Mouse (Mus musculus): ENCODE results near the gene Comp. TPM values are rescaled to one million over a fixed set of nuclear protein-coding genes. Genes with fewer than 3 reads are reported as not detected.

Comp gene
- polyA plus RNA-seq, 1 experiment, result 0.15 TPM

DNA sequence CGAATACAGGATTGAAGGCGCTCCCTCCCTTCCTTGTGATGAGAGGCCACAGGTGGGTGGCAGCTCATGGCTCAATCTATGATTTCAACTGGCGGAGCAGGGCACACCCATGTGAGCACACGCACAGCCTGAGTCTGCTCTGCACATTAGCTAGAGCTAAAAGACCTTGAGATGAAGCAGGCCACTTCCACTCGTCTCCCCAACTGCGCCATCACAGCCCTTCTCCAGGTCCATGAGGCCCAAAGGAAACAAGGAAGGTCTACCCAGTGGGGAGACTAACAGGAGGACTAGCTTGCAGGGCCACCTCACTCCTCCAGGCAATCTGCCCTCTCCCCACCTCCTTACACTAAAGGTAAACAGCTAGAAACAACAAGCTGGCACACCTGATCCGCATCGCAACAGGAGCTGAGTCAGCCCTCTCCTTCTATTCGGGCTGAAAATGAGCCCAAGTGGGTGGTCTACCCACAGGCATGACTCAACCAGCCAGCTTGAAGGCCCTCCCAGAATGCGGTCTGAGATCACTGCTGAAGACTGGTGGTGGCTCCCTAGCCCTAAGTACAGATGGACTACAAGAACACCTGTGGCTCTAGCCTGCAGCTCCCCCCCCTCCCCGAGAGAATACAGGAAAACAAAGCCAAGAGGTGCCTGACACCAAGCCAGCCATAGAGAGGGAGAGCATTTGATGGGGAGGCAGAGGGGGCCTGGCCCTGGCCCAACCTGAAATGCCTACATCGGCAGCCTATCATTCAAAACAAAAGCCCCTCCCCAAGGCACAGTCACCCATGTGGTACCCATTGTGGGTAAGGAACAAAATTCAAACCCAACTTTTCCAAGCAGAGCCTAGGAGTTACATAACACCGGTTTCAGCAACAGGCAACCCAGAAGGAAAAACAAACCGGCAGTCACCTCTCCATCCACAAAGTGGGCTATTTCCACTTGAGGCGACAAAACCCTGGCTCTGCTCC is 22.0 kb upstream of the Comp start:
- 15% methylated on average over 15 of the region's 15 CpGs for WGBS
- DNase-seq (ENCODE audit: low read depth, low spot score), result no peak

DNA sequence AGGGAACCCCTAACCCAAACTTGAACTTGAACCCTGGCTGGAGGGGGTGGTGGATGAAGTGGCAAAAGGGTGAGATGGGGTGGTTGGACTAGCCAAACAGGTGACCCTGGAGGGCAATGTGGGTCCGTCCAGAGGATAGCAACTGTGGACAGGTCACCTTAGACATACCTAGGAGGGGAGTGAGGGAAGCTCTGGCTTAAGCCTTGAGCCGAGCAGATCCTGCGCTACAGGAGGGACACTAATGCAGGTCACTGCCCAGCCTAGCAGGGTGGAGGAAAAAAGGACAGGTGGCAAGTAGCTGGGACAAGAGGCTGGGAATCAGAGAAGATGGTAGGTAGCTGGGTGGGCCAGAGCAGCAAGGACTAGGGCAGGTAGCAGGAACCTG is 21.4 kb upstream of the Comp start:
- WGBS, result 11% methylated on average over 3 of the region's 3 CpGs
- no peak for DNase-seq (ENCODE audit: low read depth, low spot score)

DNA sequence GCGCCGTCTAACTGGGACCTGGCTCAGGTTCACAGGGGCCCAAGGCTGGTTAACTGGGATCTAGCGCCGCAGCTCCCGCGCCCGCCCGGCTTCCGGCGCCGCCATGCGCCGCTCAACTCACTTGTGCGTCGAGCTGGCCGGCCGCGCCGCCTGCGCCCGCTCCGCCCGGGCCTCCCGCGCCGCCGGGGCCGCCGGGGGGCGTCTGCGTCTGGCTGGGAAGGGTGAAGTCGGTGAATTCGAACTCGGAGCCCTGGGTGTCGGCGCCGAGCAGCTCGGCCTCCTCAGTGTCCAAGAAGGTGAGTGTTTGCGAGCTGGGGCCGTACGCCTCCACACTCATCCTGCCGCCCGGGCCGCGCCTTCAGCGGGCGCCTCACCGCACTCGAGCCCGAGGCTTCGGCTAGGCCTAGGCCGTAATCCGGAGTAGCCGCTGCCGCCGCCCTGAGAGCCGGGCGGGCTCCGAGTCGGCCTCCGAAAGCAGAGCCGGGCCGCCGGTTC is 20.7 kb upstream of the Comp start:
- WGBS, result under 1% methylated on average over 64 of the region's 64 CpGs
- DNase-seq (ENCODE audit: low read depth, low spot score), result no peak

DNA sequence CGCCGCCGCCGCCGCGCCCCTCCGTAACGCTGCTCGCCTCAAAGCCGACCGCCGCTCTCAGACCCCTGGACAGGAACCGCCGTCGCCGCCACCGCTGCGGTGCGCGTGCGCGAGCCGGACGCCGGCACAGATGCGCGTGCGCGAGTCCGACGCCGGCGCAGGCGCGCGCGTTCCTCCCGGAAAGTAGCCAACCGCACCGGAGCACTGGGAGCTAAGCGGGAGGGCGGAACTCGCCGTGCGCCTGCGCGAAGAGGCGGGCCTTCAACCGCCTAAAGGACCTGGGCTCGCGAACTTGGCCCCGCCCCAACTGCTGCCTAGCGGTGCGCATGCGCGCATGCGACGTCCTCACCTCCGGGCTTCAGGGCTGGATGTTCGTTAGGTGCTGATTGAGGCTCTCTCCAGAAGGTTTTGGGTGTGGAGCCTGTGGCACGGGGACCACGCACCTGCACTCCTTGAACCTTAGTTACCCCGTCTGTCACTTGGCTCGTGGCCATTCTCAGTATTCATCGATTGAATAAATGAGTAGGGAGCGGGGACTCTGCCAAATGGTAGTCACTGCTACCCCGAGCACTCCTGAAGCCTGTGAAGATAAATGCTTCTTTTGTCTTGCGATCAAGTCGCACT is 20.1 kb upstream of the Comp start, which contains the start of gene Upf1:
TSS of gene Upf1 (minus strand) at position 85 of the 624 bp plus-strand sequence.
- WGBS, result under 1% methylated on average over 67 of the region's 69 CpGs
- DNase-seq (ENCODE audit: low read depth, low spot score), result peak; percentile 96

DNA sequence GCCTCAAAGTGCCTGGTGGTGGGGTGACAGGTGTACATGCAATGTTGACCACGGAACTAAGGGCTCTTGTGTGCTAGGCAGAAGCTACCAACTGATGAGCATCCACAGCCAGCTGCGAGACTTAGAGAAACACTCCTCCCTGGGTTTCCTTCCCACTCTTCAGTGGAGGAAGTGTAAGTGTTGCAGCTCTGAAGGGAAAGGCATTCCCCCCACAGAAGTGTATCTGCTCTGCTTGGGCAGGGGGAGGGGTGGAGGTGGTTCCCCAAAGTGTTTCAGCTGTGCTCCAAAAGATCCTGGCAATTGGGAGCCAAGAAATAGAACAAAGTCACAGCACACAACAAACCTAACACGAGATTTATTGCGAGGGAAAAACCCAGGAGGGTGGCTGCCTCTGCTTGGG is 19.4 kb upstream of the Comp start:
- WGBS, result 14% methylated on average over 4 of the region's 4 CpGs

DNA sequence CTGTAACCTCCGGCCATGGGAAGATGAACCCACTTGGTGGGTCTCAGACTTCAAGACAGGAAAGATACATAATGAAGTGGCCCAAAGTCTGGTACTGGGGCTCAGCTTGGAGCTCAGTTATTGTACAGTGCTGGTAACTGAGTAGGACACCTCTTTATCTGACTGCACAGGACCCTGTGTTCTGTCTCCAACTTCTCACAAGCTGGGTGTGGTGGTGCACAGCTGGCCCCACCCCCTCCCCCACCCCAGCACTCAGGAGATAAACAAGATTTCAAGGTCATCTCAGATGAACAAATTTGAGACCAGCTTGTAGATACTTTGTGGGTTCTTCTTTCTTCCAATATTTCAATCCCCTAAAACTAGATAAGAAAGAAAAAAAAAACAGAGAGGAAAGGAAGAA is 17.2 kb upstream of the Comp start:
- WGBS, result 76% methylated on average over 1 of the region's 1 CpGs
- DNase-seq (ENCODE audit: low read depth, low spot score), result no peak

More for the DNA sequence above, 19.4 kb upstream of the Comp start:
- no peak for DNase-seq (ENCODE audit: low read depth, low spot score)

DNA sequence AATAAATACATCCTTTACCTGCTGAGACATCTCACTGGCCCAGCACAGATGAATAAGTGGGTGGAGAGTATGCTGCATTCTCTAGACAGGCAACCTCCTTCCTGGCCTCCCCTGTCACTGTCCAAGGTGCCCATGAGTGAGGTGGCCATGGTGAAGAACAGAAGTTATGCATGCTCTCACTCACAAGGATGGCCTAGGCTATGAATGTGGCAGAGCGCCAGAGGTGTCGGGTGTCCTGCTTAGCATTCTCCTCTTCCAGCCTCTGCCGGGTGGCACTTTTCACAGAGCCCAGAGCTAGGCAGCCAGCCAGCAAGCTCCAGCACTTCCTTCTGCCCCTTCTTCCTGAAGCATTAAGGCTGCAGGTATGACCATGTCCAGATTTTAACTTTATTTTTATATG is 13.9 kb upstream of the Comp start:
- no peak for DNase-seq (ENCODE audit: low read depth, low spot score)
- WGBS, result 19% methylated on average over 3 of the region's 3 CpGs

DNA sequence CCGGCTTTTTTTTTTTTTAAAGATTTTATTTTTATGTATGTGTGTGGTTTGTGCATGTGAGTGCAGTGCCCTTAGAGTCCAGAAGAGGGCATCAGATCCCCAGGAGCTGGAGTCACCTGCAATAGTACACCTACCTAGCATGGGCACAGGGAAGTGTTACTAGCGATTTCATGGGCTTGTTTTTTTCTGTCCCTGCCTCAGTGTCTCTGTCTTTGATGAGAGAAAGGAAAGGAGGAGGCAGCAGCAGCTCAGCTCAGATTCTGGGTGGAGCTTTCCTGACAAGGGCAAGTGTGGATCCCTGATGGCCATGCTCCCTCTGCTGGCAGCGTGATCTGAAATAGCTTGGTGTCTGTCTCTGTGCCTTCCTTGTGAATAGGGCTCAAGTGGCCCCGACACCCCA is 12.6 kb upstream of the Comp start:
- no peak for DNase-seq (ENCODE audit: low read depth, low spot score)
- WGBS, result 59% methylated on average over 4 of the region's 4 CpGs

DNA sequence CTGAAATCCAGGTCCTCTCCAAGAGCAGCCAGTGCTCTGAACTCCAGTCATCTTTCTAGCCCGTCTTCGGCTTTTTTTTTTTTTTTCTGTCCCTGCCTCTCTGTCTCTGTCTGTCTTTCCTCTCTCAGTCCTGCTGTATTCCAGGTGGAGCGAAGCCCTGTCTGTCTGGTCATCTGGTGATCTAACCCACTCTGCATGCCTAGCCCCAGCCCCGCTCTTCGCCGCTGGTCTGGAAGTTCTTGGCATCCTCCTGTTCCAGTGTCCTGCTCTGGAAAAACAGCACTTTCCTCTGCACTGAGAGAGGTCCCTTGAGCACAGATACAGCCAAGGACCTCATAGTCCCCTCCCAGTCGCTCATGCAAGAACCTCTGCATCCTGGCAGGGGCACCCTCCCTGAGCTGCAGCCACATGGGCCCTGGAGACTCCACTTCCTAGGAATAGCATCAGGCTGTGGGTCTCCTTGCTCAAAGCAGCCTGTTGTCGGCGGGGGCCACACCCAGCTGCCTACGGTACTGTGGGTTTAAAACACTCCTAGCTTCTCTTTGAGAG is 11.8 kb upstream of the Comp start:
- WGBS, result 82% methylated on average over 10 of the region's 10 CpGs
- DNase-seq (ENCODE audit: low read depth, low spot score), result no peak

DNA sequence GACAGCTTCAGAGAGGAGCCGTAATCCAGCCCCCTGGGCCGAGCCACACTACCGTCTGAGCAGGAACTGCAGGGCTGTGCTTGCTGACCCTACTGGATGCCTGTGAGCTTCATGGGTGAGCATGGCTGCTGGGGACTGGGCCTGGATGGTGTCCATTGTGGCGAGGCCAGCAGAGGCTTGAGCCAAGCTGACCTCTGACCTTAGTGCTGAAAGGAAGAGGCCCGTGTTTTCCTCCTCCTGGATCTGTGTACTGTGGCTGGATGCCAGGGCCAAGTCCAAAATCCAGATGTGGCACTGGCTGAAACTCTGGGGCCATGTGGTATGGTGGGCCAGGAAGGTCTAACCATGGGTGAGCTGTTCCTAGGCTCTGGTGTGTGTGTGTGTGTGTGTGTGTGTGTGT is 9.3 kb upstream of the Comp start:
- 17% methylated on average over 5 of the region's 5 CpGs for WGBS
- DNase-seq (ENCODE audit: low read depth, low spot score), result no peak

DNA sequence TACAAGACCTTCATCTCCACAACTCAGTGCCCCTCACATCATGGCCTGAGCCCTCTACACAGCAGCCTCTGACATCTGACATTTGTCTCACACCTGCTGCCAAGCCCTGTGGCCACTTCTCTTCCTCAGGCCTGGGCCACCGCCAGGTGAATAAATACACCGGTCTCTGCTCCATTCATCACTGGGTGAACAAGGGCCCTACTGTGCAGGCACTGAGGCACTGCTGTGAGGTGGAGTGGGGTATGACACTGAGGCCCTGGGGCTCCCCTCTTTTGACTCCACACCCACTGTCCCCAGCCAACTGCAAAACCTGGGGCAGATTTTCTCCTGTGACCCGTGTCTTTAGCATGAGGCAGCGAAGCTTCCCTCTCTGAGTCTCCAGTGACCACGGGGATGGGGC is 6.8 kb upstream of the Comp start:
- DNase-seq (ENCODE audit: low read depth, low spot score), result no peak
- 59% methylated on average over 5 of the region's 5 CpGs for WGBS

DNA sequence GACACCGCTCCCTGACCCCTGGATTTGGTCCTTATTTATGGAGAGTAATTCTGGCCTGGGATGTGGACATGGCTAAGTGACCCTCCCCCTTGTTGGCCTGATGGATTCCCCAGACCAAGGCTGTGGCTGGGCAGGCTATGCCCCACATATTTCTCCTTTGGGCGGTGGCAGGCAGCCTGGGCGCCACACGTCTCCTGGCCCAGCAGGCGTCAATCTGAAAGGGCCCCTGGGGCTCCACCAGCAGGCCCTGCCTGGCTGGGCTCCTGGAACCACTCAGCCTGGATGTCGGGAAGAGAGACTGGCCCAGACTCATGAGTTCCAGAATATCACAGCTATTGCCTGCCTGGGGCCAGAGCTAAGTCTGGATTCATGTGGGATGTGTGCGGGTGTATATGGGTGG is 2.9 kb upstream of the Comp start:
- WGBS, result 92% methylated on average over 7 of the region's 7 CpGs
- no peak for DNase-seq (ENCODE audit: low read depth, low spot score)

DNA sequence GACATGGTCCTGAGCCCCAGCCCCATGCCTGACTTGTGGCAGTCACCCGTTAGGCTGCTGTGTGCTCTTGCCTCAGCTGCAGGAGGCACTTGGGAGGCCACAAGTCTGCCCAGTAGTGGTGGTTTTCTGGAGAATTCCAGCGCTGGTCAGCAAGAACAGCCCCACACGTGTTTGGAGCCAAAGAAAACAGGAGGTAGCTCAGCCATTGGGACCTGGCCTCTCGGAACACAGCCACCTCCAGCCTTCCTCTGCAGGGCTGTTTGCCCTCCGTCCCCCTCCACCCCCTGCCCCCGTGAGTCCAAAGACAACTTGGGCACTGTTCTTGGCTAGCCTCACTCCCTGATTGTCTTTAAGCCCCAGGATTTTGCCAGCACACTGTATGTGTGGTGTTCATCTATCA is 1.4 kb upstream of the Comp start:
- DNase-seq (ENCODE audit: low read depth, low spot score), result no peak
- WGBS, result 66% methylated on average over 6 of the region's 6 CpGs

DNA sequence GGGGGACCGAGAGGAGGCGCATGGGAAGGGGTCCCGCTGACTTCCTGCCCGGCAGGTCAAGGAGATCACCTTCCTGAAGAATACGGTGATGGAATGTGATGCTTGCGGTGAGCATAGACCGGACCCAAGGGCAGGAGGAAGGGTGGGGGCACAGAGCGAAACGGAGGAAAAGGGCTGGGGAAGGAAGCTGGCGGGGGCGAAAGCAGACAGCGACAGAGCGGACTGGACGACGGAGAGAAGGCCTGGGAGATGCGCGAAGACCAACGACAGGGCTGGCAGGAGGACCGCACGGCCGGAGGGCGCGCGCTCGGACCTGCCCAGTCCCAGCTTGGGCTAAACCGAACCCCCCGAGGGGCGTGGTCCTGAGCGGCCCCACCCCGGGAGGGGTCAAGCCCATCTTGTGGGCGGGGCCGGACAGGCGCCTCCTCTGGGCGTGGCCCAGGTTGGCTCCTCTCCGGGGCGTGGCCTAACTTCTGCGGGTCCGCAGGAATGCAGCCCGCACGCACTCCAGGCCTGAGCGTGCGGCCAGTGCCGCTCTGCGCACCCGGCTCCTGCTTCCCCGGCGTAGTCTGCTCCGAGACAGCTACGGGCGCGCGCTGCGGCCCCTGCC is 1.1 kb downstream of the Comp start:
- WGBS, result under 1% methylated on average over 53 of the region's 53 CpGs
- DNase-seq (ENCODE audit: low read depth, low spot score), result no peak

DNA sequence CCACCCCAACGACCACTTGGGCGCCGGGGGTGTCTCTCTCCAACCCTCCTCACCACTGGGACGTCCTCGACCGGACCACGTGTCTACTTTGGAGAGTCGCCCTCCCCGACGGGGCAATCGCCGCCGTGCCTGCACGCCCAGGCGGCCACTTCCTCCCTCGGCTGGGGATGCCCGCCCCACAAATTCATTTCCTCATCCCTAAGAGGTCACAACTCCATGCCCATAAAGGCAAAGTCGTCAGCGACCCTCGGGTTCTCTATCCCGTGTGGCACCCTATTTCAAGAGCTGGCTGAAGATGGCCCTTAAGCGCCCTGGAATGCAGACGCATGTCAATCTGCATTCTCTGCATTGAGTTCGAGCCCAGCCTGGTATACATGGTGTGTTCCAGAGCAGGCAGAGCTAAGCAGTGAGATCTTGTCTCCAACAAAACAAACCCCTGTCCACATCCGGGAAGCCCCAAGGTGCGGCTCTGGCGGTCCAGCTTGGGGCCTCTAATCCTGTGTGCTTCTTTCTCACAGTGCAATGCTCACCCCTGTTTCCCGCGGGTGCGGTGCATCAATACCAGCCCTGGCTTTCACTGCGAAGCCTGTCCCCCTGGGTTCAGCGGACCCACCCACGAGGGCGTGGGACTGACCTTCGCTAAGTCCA is 2.0 kb downstream of the Comp start:
- 3% methylated on average over 35 of the region's 35 CpGs for WGBS
- no peak for DNase-seq (ENCODE audit: low read depth, low spot score)

DNA sequence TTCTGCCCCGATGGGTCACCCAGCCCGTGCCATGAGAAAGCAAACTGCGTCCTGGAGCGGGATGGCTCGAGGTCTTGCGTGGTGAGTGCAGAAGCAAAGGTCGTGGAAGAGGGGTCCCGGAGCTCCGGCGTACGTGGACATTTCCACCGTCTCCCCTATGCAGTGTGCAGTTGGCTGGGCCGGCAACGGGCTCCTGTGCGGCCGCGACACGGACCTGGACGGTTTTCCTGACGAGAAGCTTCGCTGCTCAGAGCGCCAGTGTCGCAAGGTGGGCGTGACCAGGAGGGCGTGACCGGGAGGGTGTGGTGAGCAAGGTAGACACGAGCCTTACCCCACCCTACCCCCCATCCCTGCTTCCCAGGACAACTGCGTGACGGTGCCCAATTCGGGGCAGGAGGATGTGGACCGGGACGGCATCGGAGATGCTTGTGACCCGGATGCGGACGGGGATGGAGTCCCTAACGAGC is 3.0 kb downstream of the Comp start:
- DNase-seq (ENCODE audit: low read depth, low spot score), result no peak
- 3% methylated on average over 37 of the region's 37 CpGs for WGBS

DNA sequence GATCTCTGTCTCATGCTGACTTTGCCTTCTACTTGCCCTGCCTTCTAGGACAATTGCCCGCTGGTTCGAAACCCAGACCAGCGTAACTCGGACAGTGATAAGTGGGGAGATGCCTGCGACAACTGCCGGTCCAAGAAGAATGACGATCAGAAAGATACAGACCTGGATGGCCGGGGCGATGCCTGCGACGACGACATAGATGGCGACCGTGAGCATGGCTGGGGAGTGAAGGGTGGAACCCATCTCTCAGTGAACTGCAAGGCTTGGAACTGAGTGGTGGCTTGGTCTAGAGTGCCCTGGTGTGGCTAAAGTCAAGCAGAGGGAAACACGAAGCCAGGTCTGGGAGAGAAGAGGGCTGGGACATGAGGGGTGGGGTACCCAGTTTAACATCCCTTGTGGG is 3.7 kb downstream of the Comp start:
- 19% methylated on average over 15 of the region's 15 CpGs for WGBS
- DNase-seq (ENCODE audit: low read depth, low spot score), result no peak

DNA sequence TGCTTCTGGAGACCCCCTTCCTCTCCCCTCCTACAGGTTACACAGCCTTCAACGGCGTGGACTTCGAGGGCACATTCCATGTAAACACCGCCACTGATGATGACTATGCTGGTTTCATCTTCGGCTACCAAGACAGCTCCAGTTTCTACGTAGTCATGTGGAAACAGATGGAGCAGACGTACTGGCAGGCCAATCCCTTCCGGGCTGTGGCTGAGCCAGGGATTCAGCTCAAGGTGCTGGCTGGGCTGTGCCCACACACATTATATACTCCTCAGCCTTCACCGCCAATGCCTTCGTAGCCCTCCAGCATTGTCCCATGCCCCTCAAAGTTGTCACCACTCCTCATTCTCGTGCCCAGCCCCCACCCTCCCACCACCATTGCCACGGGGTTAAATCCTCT is 6.7 kb downstream of the Comp start:
- 73% methylated on average over 12 of the region's 12 CpGs for WGBS
- DNase-seq (ENCODE audit: low read depth, low spot score), result no peak

DNA sequence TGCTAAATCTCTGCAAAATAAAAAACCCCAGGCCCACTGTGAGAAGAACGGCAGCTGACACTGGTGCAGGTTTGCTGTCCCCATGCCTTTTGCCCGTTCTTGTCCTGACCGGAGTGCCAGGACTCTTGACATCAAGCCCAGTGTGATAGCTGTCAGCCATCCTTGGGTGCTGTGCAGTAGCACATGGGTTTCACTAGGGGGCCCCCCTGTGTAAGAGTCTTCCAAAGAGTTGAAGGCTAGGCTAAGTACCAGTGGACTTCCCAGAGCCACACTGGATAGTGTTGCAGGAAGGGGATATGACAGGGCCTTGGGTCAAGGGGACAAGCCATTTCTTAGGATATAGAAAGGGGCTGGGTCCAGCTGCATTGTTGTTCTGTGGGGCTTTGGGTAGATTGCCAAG is 9.9 kb downstream of the Comp start:
- no peak for DNase-seq (ENCODE audit: low read depth, low spot score)
- WGBS, result 38% methylated on average over 3 of the region's 3 CpGs

DNA sequence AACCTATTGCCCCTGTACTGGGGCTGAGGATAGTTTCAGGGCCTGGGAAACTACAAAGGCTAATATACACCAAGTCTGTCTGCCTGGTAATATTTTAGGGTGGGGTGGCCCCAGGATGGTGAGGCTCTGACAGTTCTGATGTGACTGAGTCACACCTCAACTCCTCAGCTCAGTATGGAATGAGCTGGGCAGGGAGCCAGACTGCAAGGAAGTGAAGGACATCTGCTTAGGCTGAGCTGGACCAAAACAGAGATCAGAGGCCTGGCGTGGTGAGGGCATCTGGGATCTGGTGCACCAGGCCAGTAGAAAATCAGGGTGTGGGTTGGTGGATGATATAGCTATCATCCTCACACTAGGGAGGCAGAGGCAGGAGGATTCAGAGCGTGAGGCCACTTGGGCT is 16.3 kb downstream of the Comp start:
- no peak for DNase-seq (ENCODE audit: low read depth, low spot score)
- WGBS, result 62% methylated on average over 2 of the region's 2 CpGs

Data from large intestine, adult 2 months (tissue).